Mouse (Mus musculus) liver, adult 2 months (tissue): ENCODE measurements around the gene Eef2k.

Source experiments
- CTCF ChIP-seq: fragments of 200-500 bp; IDR thresholded peaks from 2 replicates; pipeline ENCODE4 v1.5.1; 2011; ENCODE audit warnings: low read depth, low read length, control low read depth
- POLR2A ChIP-seq: fragments of 200-500 bp; IDR thresholded peaks from 2 replicates; pipeline ENCODE4 v1.6.1; 2011; ENCODE audit warnings: low read length, control low read depth; ENCODE audit not compliant: insufficient read depth; ENCODE audit errors: extremely low read depth

DNA sequence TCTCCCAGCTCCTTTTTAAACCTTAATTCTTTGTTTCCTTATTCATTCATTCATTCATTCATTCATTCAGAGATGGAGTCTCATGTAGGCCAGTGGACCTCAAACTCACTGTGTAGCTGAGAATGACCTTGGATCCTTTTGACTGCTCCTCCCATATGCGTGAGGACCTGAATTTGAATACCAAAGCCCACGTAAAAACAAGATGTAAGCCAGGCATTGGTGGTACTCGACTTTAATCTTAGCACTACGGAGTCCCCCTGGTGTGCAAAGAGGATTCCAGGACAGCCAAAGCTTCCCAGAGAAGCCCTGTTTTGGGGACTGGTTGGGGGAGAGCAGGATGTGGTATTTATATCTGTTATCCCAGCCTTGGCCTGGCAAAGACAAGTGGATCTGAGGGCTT, 57.6 kb downstream of the Eef2k start:
- TF ChIP-seq POLR2A (no peak), CTCF (no peak)
